Mouse (Mus musculus): ENCODE measurements at regions not wholly inside any gene's neighbourhood (a gene's known extent, or its start where the extent isn't known, plus 50 kb on each side); places are given as distances from the start of the nearest gene placed in this dataset.

DNA sequence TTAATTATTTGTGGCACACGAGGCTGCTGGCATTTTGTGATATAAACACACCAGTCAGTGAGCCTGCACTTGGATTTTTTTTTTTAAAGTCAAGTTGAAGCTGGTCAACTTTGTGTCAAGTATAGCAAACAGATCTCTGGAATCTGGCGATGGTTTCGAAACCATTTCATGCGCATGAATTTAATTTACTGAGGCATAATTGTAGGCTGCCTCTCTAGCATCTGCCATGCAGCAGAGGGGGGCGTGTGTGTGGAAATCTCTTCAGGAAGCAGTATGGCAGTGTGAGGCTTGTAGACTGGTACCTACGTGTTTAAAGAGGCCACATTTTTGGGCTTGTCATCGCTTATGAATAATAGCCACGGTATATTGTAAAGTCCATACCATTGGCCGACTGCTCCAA lies 177.7 kb upstream of the Slc38a2 start:
- TF ChIP-seq CTCF (IDR thresholded peaks at IDR 0.05; ENCODE audit: low read depth): no peak
- no peak for TF ChIP-seq EP300 (IDR thresholded peaks at IDR 0.05; ENCODE audit: low read depth)

Measured in liver, embryonic 14.5 days (tissue).